Mouse (Mus musculus) CH12.LX (cell line): ENCODE measurements around the gene Mcur1. TPM values are rescaled to one million over a fixed set of nuclear protein-coding genes. Genes with fewer than 3 reads are reported as not detected.

Source experiments
- DNase-seq: peaks from one replicate; pipeline ENCODE4 v3.0.0-alpha.2; 2013; ENCODE audit errors: extremely low read depth
- H3K27ac ChIP-seq: 2 replicates; pipeline ENCODE4 v1.5.1; 2012; ENCODE audit warnings: low read depth, mild to moderate bottlenecking, control low read depth, moderate library complexity; ENCODE audit not compliant: insufficient read depth
- H3K27me3 ChIP-seq: replicated peaks from 2 replicates; pipeline ENCODE3; 2012; ENCODE audit warnings: inconsistent platforms
- H3K36me3 ChIP-seq, 2 experiments: replicated peaks in 1 of 2; 2 replicates each; pipeline versions ENCODE3 to v1.6.1; 2012; ENCODE audit warnings: inconsistent platforms in 1 of 2, low read length in 1 of 2, mild to moderate bottlenecking in 1 of 2, mixed read lengths in 1 of 2, moderate library complexity in 1 of 2; ENCODE audit not compliant: control insufficient read depth in 1 of 2, insufficient read depth in 1 of 2
- H3K4me1 ChIP-seq, 2 experiments: 2 replicates each; pipeline ENCODE4 v1.6.1; 2012; ENCODE audit warnings: inconsistent platforms in 1 of 2, moderate library complexity in 1 of 2; ENCODE audit not compliant: insufficient read depth in 2 of 2, control insufficient read depth in 1 of 2
- H3K4me2 ChIP-seq: 2 replicates; pipeline ENCODE4 v1.6.1; 2012; ENCODE audit warnings: low read depth, mild to moderate bottlenecking, control low read depth; ENCODE audit not compliant: poor library complexity, insufficient read depth, severe bottlenecking
- H3K4me3 ChIP-seq, 3 experiments: fragments of 150-350 bp in 1 of 3; sonication (generic) in 1 of 3; replicated peaks in 1 of 3; 2 replicates each; pipeline versions ENCODE3 to v1.5.1; 2011 to 2012; ENCODE audit warnings: low read depth in 2 of 3, low read length in 2 of 3, mild to moderate bottlenecking in 2 of 3, moderate library complexity in 2 of 3, control low read depth in 1 of 3, improper control_type of control experiment in 1 of 3, inconsistent platforms in 1 of 3, mixed read lengths in 1 of 3; ENCODE audit not compliant: poor library complexity in 1 of 3
- H3K79me2 ChIP-seq: replicated peaks from 2 replicates; pipeline ENCODE4 v1.6.1; 2012; ENCODE audit warnings: mild to moderate bottlenecking, moderate library complexity; ENCODE audit not compliant: control insufficient read depth, poor library complexity, insufficient read depth, severe bottlenecking; ENCODE audit errors: extremely low read depth
- H3K9ac ChIP-seq: 2 replicates; pipeline ENCODE4 v1.6.1; 2012; ENCODE audit warnings: low read depth, mild to moderate bottlenecking, control low read depth, moderate library complexity; ENCODE audit not compliant: insufficient read depth
- H3K9me3 ChIP-seq: replicated peaks from 2 replicates; pipeline ENCODE3; 2012; ENCODE audit warnings: low read length, inconsistent platforms, mixed read lengths
- CHD2 ChIP-seq: IDR thresholded peaks from 2 replicates; pipeline ENCODE4 v1.6.1; 2011; ENCODE audit warnings: low read length, improper control_type of control experiment
- CTCF ChIP-seq, 2 experiments: IDR thresholded peaks in 1 of 2; conservative IDR thresholded peaks in 1 of 2; 2 replicates each; pipeline ENCODE4 v1.5.1; 2011 to 2012; ENCODE audit warnings: low read depth in 2 of 2, low read length in 2 of 2, improper control_type of control experiment in 1 of 2, inconsistent platforms in 1 of 2, mild to moderate bottlenecking in 1 of 2, moderate library complexity in 1 of 2
- E2F4 ChIP-seq: IDR thresholded peaks from 2 replicates; pipeline ENCODE4 v1.6.1; 2011; ENCODE audit warnings: low read depth, low read length, improper control_type of control experiment; ENCODE audit not compliant: insufficient replicate concordance
- ETS1 ChIP-seq: conservative IDR thresholded peaks from 2 replicates; pipeline ENCODE4 v1.6.1; 2012; ENCODE audit warnings: low read depth, mild to moderate bottlenecking, inconsistent platforms, low read length, improper control_type of control experiment, moderate library complexity
- HCFC1 ChIP-seq: IDR thresholded peaks from 2 replicates; pipeline ENCODE4 v1.6.1; 2012; ENCODE audit warnings: low read depth, mild to moderate bottlenecking, inconsistent platforms, low read length, improper control_type of control experiment
- JUN ChIP-seq: IDR thresholded peaks from 2 replicates; pipeline ENCODE4 v1.6.1; 2011; ENCODE audit warnings: low read depth, mild to moderate bottlenecking, low read length, improper control_type of control experiment, moderate library complexity; ENCODE audit not compliant: insufficient read depth
- JUND ChIP-seq: conservative IDR thresholded peaks from 2 replicates; pipeline ENCODE4 v1.6.1; 2011; ENCODE audit warnings: low read depth, low read length, improper control_type of control experiment
- KAT2A ChIP-seq: IDR thresholded peaks from 2 replicates; pipeline ENCODE4 v1.6.1; 2012; ENCODE audit warnings: low read length, improper control_type of control experiment, inconsistent platforms; ENCODE audit not compliant: insufficient replicate concordance
- MAFK ChIP-seq: IDR thresholded peaks from 2 replicates; pipeline ENCODE4 v1.6.1; 2011; ENCODE audit warnings: low read length, improper control_type of control experiment; ENCODE audit not compliant: insufficient replicate concordance
- MAZ ChIP-seq: IDR thresholded peaks from 2 replicates; pipeline ENCODE4 v1.6.1; 2012; ENCODE audit warnings: low read depth, mild to moderate bottlenecking, inconsistent platforms, low read length, improper control_type of control experiment, moderate library complexity
- MYC ChIP-seq: IDR thresholded peaks from 2 replicates; pipeline ENCODE4 v1.6.1; 2011; ENCODE audit warnings: low read depth, mild to moderate bottlenecking, improper control_type of control experiment, low read length
- POLR2A ChIP-seq: IDR thresholded peaks from 2 replicates; pipeline ENCODE4 v1.6.1; 2011; ENCODE audit warnings: low read depth, mild to moderate bottlenecking, improper control_type of control experiment, low read length
- POLR2AphosphoS2 ChIP-seq: IDR thresholded peaks from 2 replicates; pipeline ENCODE4 v1.6.1; 2011; ENCODE audit warnings: low read depth, low read length, improper control_type of control experiment
- RAD21 ChIP-seq: IDR thresholded peaks from 2 replicates; pipeline ENCODE4 v1.6.1; 2011; ENCODE audit warnings: low read depth, mild to moderate bottlenecking, low read length, improper control_type of control experiment, moderate library complexity
- SIN3A ChIP-seq: IDR thresholded peaks from 2 replicates; pipeline ENCODE4 v1.6.1; 2012; ENCODE audit warnings: low read length, improper control_type of control experiment, inconsistent platforms
- SMC3 ChIP-seq: IDR thresholded peaks from 2 replicates; pipeline ENCODE4 v1.6.1; 2011; ENCODE audit warnings: low read depth, low read length, improper control_type of control experiment
- TBP ChIP-seq: conservative IDR thresholded peaks from 2 replicates; pipeline ENCODE4 v1.6.1; 2011; ENCODE audit warnings: low read depth, low read length, improper control_type of control experiment
- TCF12 ChIP-seq: IDR thresholded peaks from 2 replicates; pipeline ENCODE4 v1.6.1; 2014; ENCODE audit warnings: low read depth, mild to moderate bottlenecking, inconsistent platforms, low read length, improper control_type of control experiment
- USF1 ChIP-seq: IDR thresholded peaks from 2 replicates; pipeline ENCODE4 v1.6.1; 2014; ENCODE audit warnings: low read depth, mild to moderate bottlenecking, inconsistent platforms, low read length, improper control_type of control experiment
- USF2 ChIP-seq: conservative IDR thresholded peaks from 2 replicates; pipeline ENCODE4 v1.6.1; 2011; ENCODE audit warnings: low read depth, low read length, improper control_type of control experiment
- ZKSCAN1 ChIP-seq: IDR thresholded peaks from 2 replicates; pipeline ENCODE4 v1.6.1; 2012; ENCODE audit warnings: low read depth, inconsistent platforms, low read length, improper control_type of control experiment, borderline replicate concordance
- dilution Hi-C: fragments of 300-500 bp; cut with MboI; formaldehyde crosslinking; loops from 2 replicates; pipeline ENCODE4 v1.14.3; 2020; ENCODE audit warnings: low sequenced_read_pairs; ENCODE audit not compliant: extremely low pct_unique_long_range_greater_than_20kb, extremely low pct_ligation_motif_present
- in situ Hi-C: fragments of 300-500 bp; cut with MboI; formaldehyde crosslinking; loops from 3 replicates; pipeline ENCODE4 v1.14.3; 2019; ENCODE audit warnings: low sequenced_read_pairs, low pct_ligation_motif_present, low pct_unique_long_range_greater_than_20kb, mixed read lengths
- polyA plus RNA-seq: library from polyadenylated mRNA; unstranded; fragments of >175 nt; gene quantifications from 2 replicates; pipeline ENCODE4 v1.2.1, GENCODE M21; 2012; ENCODE audit warnings: low read depth; ENCODE audit not compliant: insufficient read length
- total RNA-seq, 2 experiments: library from RNA; depleted of rRNA; stranded (reverse); fragments of 300-350 nt in 1 of 2; fragments of >200 nt in 1 of 2; gene quantifications; 2 replicates each; pipeline ENCODE4 v1.2.3; 2012 to 2014

The Mcur1 gene
- total and polyA plus RNA-seq, 3 experiments = 4.7 to 12.5 (median 6.3) TPM

DNA sequence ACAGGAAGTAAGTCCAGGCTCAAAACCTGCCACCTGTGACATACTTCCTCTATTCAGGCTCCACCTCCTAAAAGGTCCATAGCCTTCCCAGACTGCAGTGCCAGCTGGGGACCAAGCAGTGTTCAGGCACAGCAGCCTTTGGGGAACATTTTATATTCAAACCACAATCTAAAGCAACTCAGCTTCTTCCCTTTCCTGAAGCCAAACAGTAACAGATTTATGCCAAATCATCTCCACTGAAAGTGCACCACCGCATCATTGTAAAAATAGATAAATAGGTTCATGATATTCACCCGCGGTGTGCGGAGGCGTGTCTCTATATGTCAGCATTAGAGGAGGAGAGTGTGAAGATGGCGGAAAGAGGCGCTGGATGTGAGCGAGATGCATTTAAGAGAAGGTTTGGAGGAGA, 45.0 kb downstream of the Mcur1 start:
- TF ChIP-seq POLR2A = no peak
- no peak for TF ChIP-seq JUND
- no peak for TF ChIP-seq RAD21
- TF ChIP-seq SMC3 = no peak
- TF ChIP-seq ZKSCAN1 = no peak
- TF ChIP-seq POLR2AphosphoS2 = no peak
- no peak for TF ChIP-seq SIN3A
- no peak for TF ChIP-seq USF1
- no peak for TF ChIP-seq MAFK
- TF ChIP-seq TBP = no peak
- TF ChIP-seq E2F4 = no peak
- no peak for TF ChIP-seq JUN
- TF ChIP-seq CHD2 = no peak
- no peak for TF ChIP-seq KAT2A
- TF ChIP-seq MAZ = no peak
- no peak for TF ChIP-seq ETS1
- TF ChIP-seq, all 38 proteins: peak for 0
- in situ Hi-C loops = no loop called here

DNA sequence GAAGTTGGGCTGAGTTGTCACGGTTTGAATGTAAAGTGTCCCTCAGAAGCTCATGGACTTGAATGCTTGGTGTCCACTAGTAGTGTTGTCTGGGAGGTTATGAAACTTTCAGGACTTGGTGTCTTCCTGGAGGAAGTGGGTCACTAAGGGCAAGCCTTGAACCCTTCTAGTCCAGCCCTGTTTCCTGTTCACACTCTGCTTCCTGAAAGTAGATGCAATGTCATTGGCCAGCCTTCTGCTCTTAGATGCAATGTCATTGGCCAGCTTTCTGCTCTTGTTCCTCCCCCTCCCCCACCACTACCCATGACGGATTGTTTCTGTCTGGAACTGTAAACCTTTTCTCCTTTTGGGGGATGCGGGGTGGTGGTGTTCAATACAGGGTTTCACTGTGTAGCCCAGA, 47.3 kb downstream of the Mcur1 start:
- H3K27ac ChIP-seq = no peak overlapping the region
- H3K4me2 ChIP-seq = no peak overlapping the region
- no peak overlapping the region for H3K4me3 ChIP-seq
- no peaks in the 10 kb centered on the region for H3K79me2 ChIP-seq
- H3K4me1 ChIP-seq = peaks cover 3 to 25% of the 10 kb centered on the region in 2 experiments; a peak in 3 of 4 replicates
- no peaks in the 10 kb centered on the region for H3K27me3 ChIP-seq
- in situ Hi-C loops = no loop called here
- TF ChIP-seq CTCF (conservative IDR thresholded peaks at IDR 0.05 in 1 of 2, IDR thresholded peaks at IDR 0.05 in 1 of 2; ENCODE audit: low read depth in 2 of 2, low read length in 2 of 2) = no peak
- no peak for TF ChIP-seq USF1
- no peak for TF ChIP-seq HCFC1
- TF ChIP-seq CHD2 = no peak
- TF ChIP-seq TCF12 = no peak
- no peak for TF ChIP-seq E2F4
- TF ChIP-seq USF2 = no peak
- no peak for TF ChIP-seq MYC
- TF ChIP-seq JUND = no peak
- dilution Hi-C loops = no loop called here
- H3K9ac ChIP-seq = no peak overlapping the region
- no peaks in the 10 kb centered on the region for H3K36me3 ChIP-seq
- DNase-seq = no peak
- peaks cover 4% of the 10 kb centered on the region for H3K9me3 ChIP-seq

More for the DNA sequence above, 45.0 kb downstream of the Mcur1 start:
- Histone ChIP-seq H3K4me3 (no peak overlapping the region), H3K9me3 (peaks cover 4% of the 10 kb centered on the region), H3K4me1 (peaks cover 3 to 25% of the 10 kb centered on the region in 2 experiments; a peak in 3 of 4 replicates), H3K4me2 (no peak overlapping the region), H3K27me3 (no peaks in the 10 kb centered on the region), H3K79me2 (no peaks in the 10 kb centered on the region), H3K27ac (no peak overlapping the region), H3K36me3 (no peaks in the 10 kb centered on the region), H3K9ac (no peak overlapping the region)
- no peak for DNase-seq
- dilution Hi-C loops = no loop called here
